Mouse (Mus musculus) stomach, embryonic 16.5 days (tissue): ENCODE data around the gene Ndrg4. TPM values are rescaled to one million over a fixed set of nuclear protein-coding genes. Genes with fewer than 3 reads are reported as not detected.
"Not testable (repeated sequence)": the region's sequence is repeated elsewhere in the genome, so short reads cannot be mapped to it uniquely, and the experiment has no call there.

Experiments used
- ATAC-seq: fragments of 200-750 bp; cut with Nextera tagmentation; 2 replicates; pipeline ENCODE4 v1.8.0; 2017; ENCODE audit warnings: moderate number of reproducible peaks, moderate TSS enrichment; ENCODE audit not compliant: insufficient read depth, low FRiP score
- H3K27ac ChIP-seq: fragments of 300-500 bp; sonication (generic); 2 replicates; pipeline ENCODE4 v1.5.1; 2014; ENCODE audit warnings: low read length
- H3K27me3 ChIP-seq: fragments of 300-500 bp; sonication (generic); 2 replicates; pipeline ENCODE4 v1.6.1; 2014; ENCODE audit warnings: low read length, control low read depth, mixed read lengths; ENCODE audit not compliant: control insufficient read depth, insufficient read depth
- H3K36me3 ChIP-seq: fragments of 300-500 bp; sonication (generic); 2 replicates; pipeline ENCODE4 v1.6.1; 2014; ENCODE audit warnings: low read length; ENCODE audit not compliant: control insufficient read depth, insufficient read depth
- H3K4me1 ChIP-seq: fragments of 300-500 bp; sonication (generic); 2 replicates; pipeline ENCODE4 v1.6.1; 2014; ENCODE audit warnings: low read length, control low read depth, mixed read lengths; ENCODE audit not compliant: control insufficient read depth, insufficient read depth
- H3K4me2 ChIP-seq: fragments of 300-500 bp; sonication (generic); 2 replicates; pipeline ENCODE4 v1.6.1; 2014; ENCODE audit warnings: low read depth, low read length, mixed read lengths
- H3K4me3 ChIP-seq: fragments of 300-500 bp; sonication (generic); replicated peaks from 2 replicates; pipeline ENCODE4 v1.5.1; 2014; ENCODE audit warnings: mild to moderate bottlenecking, low read length
- H3K9ac ChIP-seq: fragments of 300-500 bp; sonication (generic); 2 replicates; pipeline ENCODE4 v1.6.1; 2014; ENCODE audit warnings: low read length
- H3K9me3 ChIP-seq: fragments of 300-500 bp; sonication (generic); replicated peaks from 2 replicates; pipeline ENCODE4 v1.6.1; 2016; ENCODE audit warnings: low read length, control low read depth; ENCODE audit not compliant: control insufficient read depth
- WGBS: fragments of 180-500 bp; shearing (Covaris S2); extraction: QIAGEN DNeasy Blood & Tissue Kit; methylation state at CpG from one replicate; pipeline ENCODE4 v1.1.7; 2014; 5-methylcytosine and 5-hydroxymethylcytosine counted together
- polyA plus RNA-seq: library from polyadenylated mRNA; unstranded; fragments of >200 nt; fragmentation: Nextera tagmentation; extraction: Ambion mirVana; gene quantifications from 2 replicates; pipeline ENCODE4 v1.2.1, GENCODE M21; 2015

Gene Ndrg4
- polyA plus RNA-seq, 1 experiment from 2014 or later = 22.2 TPM

- no peak overlapping the region for H3K4me3 ChIP-seq
- no peak overlapping the region for H3K4me2 ChIP-seq
- no peaks in the 10 kb centered on the region for H3K9me3 ChIP-seq
- H3K27me3 ChIP-seq = no peaks in the 10 kb centered on the region
- H3K36me3 ChIP-seq = no peaks in the 10 kb centered on the region
- H3K9ac ChIP-seq = no peak overlapping the region
- WGBS = 43% methylated on average over 2 of the region's 2 CpGs
- H3K4me1 ChIP-seq = no peaks in the 10 kb centered on the region
- H3K27ac ChIP-seq = no peak overlapping the region
- no peak for ATAC-seq
Measured at GRCm38 (mm10) chr8:95657523-95657922, 19.3 kb upstream of the Ndrg4 start.

- no peak overlapping the region for H3K4me3 ChIP-seq
- no peak overlapping the region for H3K4me2 ChIP-seq
- 86% methylated on average over 6 of the region's 6 CpGs for WGBS
- H3K27me3 ChIP-seq = no peaks in the 10 kb centered on the region
- no peaks in the 10 kb centered on the region for H3K4me1 ChIP-seq
- no peak overlapping the region for H3K27ac ChIP-seq
- no peak overlapping the region for H3K9ac ChIP-seq
- H3K9me3 ChIP-seq = no peaks in the 10 kb centered on the region
- no peak for ATAC-seq
- H3K36me3 ChIP-seq = no peaks in the 10 kb centered on the region
Measured at GRCm38 (mm10) chr8:95660334-95660882, 16.4 kb upstream of the Ndrg4 start.

- Histone ChIP-seq H3K9me3 (no peaks in the 10 kb centered on the region), H3K9ac (no peak overlapping the region), H3K27me3 (no peaks in the 10 kb centered on the region), H3K4me1 (no peaks in the 10 kb centered on the region), H3K27ac (no peak overlapping the region), H3K4me2 (no peak overlapping the region), H3K4me3 (no peak overlapping the region), H3K36me3 (no peaks in the 10 kb centered on the region)
- no peak for ATAC-seq
- WGBS = 75% methylated on average over 8 of the region's 8 CpGs
Measured at GRCm38 (mm10) chr8:95661085-95661484, 15.7 kb upstream of the Ndrg4 start.

GRCm38 (mm10) chr8:95661575-95661974, 15.2 kb upstream of the Ndrg4 start:
- Histone ChIP-seq H3K9me3 (no peaks in the 10 kb centered on the region), H3K27me3 (no peaks in the 10 kb centered on the region), H3K9ac (no peak overlapping the region), H3K4me2 (no peak overlapping the region), H3K4me3 (no peak overlapping the region), H3K27ac (no peak overlapping the region), H3K36me3 (no peaks in the 10 kb centered on the region), H3K4me1 (no peaks in the 10 kb centered on the region)
- 85% methylated on average over 6 of the region's 6 CpGs for WGBS
- no peak for ATAC-seq

- H3K9ac ChIP-seq = no peak overlapping the region
- WGBS = 70% methylated on average over 7 of the region's 7 CpGs
- ATAC-seq = no peak
- H3K4me3 ChIP-seq = no peak overlapping the region
- H3K4me1 ChIP-seq = no peaks in the 10 kb centered on the region
- H3K27me3 ChIP-seq = no peaks in the 10 kb centered on the region
- no peak overlapping the region for H3K4me2 ChIP-seq
- H3K9me3 ChIP-seq = no peaks in the 10 kb centered on the region
- H3K36me3 ChIP-seq = no peaks in the 10 kb centered on the region
- no peak overlapping the region for H3K27ac ChIP-seq
Measured at GRCm38 (mm10) chr8:95662885-95663598, 13.7 kb upstream of the Ndrg4 start.

- H3K9me3 ChIP-seq = no peaks in the 10 kb centered on the region
- H3K4me1 ChIP-seq = no peaks in the 10 kb centered on the region
- 33% methylated on average over 4 of the region's 4 CpGs for WGBS
- H3K4me3 ChIP-seq = no peak overlapping the region
- no peak for ATAC-seq
- no peaks in the 10 kb centered on the region for H3K27me3 ChIP-seq
- H3K27ac ChIP-seq = no peak overlapping the region
- no peak overlapping the region for H3K9ac ChIP-seq
- no peaks in the 10 kb centered on the region for H3K36me3 ChIP-seq
- no peak overlapping the region for H3K4me2 ChIP-seq
Measured at GRCm38 (mm10) chr8:95663599-95663949, 13.2 kb upstream of the Ndrg4 start.

- H3K4me2 ChIP-seq, H3K9me3 ChIP-seq, H3K36me3 ChIP-seq, H3K27me3 ChIP-seq, H3K4me3 ChIP-seq, H3K9ac ChIP-seq, H3K4me1 ChIP-seq, ATAC-seq, H3K27ac ChIP-seq: not testable (repeated sequence)
- 88% methylated on average over 11 of the region's 11 CpGs for WGBS
Measured at GRCm38 (mm10) chr8:95665813-95666452, 10.8 kb upstream of the Ndrg4 start.

GRCm38 (mm10) chr8:95668163-95668958, 8.4 kb upstream of the Ndrg4 start:
- 41% methylated on average over 8 of the region's 8 CpGs for WGBS
- Histone ChIP-seq H3K9ac (no peak overlapping the region), H3K4me1 (no peaks in the 10 kb centered on the region), H3K4me2 (no peak overlapping the region), H3K4me3 (no peak overlapping the region), H3K27ac (no peak overlapping the region), H3K9me3 (no peaks in the 10 kb centered on the region), H3K36me3 (no peaks in the 10 kb centered on the region), H3K27me3 (no peaks in the 10 kb centered on the region)
- peak; percentile 72; the same call in 1 of the 2 replicates for ATAC-seq

GRCm38 (mm10) chr8:95669967-95670366, 6.8 kb upstream of the Ndrg4 start:
- WGBS = 86% methylated on average over 2 of the region's 2 CpGs
- Histone ChIP-seq H3K27me3 (no peaks in the 10 kb centered on the region), H3K27ac (no peak overlapping the region), H3K4me1 (no peaks in the 10 kb centered on the region), H3K9ac (no peak overlapping the region), H3K4me2 (no peak overlapping the region), H3K36me3 (no peaks in the 10 kb centered on the region), H3K9me3 (no peaks in the 10 kb centered on the region), H3K4me3 (no peak overlapping the region)
- no peak for ATAC-seq
